Mouse (Mus musculus) monocyte, adult 59 days (primary cell): ENCODE data around the gene Slco1a1. TPM values are rescaled to one million over a fixed set of nuclear protein-coding genes. Genes with fewer than 3 reads are reported as not detected.

ENCODE experiments used
- total RNA-seq, 2 experiments: library from RNA; stranded (reverse); gene quantifications; one replicate each; pipeline ENCODE4 v1.2.4; 2023

The Slco1a1 gene
- not detected for total RNA-seq

DNA sequence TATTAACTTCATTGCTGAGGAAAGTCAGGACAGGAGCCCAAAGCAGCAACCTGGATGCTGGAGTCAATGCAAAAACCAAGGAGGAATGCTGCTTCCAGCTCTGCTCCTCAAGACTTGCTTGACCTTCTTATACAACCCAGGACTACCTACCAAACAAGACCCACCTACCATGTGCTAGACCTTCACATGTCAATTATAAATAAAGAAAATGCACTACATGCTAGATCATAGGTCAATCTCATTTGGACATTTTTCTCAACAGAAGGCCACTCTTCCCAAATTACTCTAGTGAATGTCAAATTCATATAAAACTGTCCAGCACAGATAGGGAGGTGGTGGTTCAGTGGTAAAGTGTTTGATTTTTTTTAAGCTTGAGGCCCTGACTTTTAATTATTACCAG lies at the start of gene Slco1a1:
Slco1a1 (minus strand) TSS at position 101 of the 400 bp plus-strand sequence.

Other genes starting within 250 kb of the Slco1a1 start
- not detected for gene Gm5724, start 173.2 kb downstream of the Slco1a1 start, total RNA-seq
- gene Slco1a4, start 90.8 kb downstream of the Slco1a1 start, total RNA-seq: not detected
- not detected for gene Gm6614, start 64.5 kb upstream of the Slco1a1 start, total RNA-seq